Mouse (Mus musculus) neural tube, embryonic 13.5 days (tissue): ENCODE measurements at regions not wholly inside any gene's neighbourhood (a gene's known extent, or its start where the extent isn't known, plus 50 kb on each side); places are given as distances from the start of the nearest gene placed in this dataset.
A peak's percentile ranks its signal among the peaks of the same experiment; 100 is the strongest.

Experiments used
- ATAC-seq: fragments of 200-750 bp; cut with Nextera tagmentation; 2 replicates; pipeline ENCODE4 v1.8.0; 2017; ENCODE audit warnings: low read depth, mild to moderate bottlenecking, moderate TSS enrichment, moderate library complexity
- H3K27ac ChIP-seq: fragments of 300-500 bp; sonication (generic); replicated peaks from 2 replicates; pipeline ENCODE4 v1.5.1; 2015; ENCODE audit warnings: moderate library complexity, mild to moderate bottlenecking, inconsistent platforms
- H3K27me3 ChIP-seq: fragments of 300-500 bp; sonication (generic); 2 replicates; pipeline ENCODE4 v1.6.1; 2015; ENCODE audit warnings: mild to moderate bottlenecking, inconsistent platforms
- H3K36me3 ChIP-seq: fragments of 300-500 bp; sonication (generic); 2 replicates; pipeline ENCODE4 v1.6.1; 2015; ENCODE audit warnings: mild to moderate bottlenecking, inconsistent platforms
- H3K4me1 ChIP-seq: fragments of 300-500 bp; sonication (generic); replicated peaks from 2 replicates; pipeline ENCODE4 v1.6.1; 2015; ENCODE audit warnings: inconsistent platforms
- H3K4me2 ChIP-seq: fragments of 300-500 bp; sonication (generic); 2 replicates; pipeline ENCODE4 v1.6.1; 2015; ENCODE audit warnings: inconsistent platforms, mild to moderate bottlenecking, moderate library complexity
- H3K4me3 ChIP-seq: fragments of 300-500 bp; sonication (generic); 2 replicates; pipeline ENCODE4 v1.5.1; 2015; ENCODE audit warnings: mild to moderate bottlenecking, inconsistent platforms
- H3K9ac ChIP-seq: fragments of 300-500 bp; sonication (generic); 2 replicates; pipeline ENCODE4 v1.6.1; 2015; ENCODE audit warnings: moderate library complexity, mild to moderate bottlenecking, inconsistent platforms
- H3K9me3 ChIP-seq: fragments of 300-500 bp; sonication (generic); 2 replicates; pipeline ENCODE4 v1.6.1; 2016; ENCODE audit warnings: inconsistent platforms
- WGBS: fragments of 180-500 bp; shearing (Covaris S2); methylation state at CpG from one replicate; pipeline ENCODE4 v1.1.7; 2015; 5-methylcytosine and 5-hydroxymethylcytosine counted together

GRCm38 (mm10) chr15:5355332-5355731 lies 111.3 kb upstream of the Ptger4 start:
- Histone ChIP-seq H3K36me3 (no peaks in the 10 kb centered on the region), H3K4me3 (no peak overlapping the region), H3K9me3 (no peaks in the 10 kb centered on the region), H3K27ac (no peak overlapping the region), H3K4me1 (no peaks in the 10 kb centered on the region), H3K4me2 (no peak overlapping the region), H3K27me3 (no peaks in the 10 kb centered on the region), H3K9ac (no peak overlapping the region)
- 91% methylated on average over 6 of the region's 6 CpGs for WGBS
- no peak for ATAC-seq

- Histone ChIP-seq H3K27me3 (no peaks in the 10 kb centered on the region), H3K27ac (no peak overlapping the region), H3K4me2 (no peak overlapping the region), H3K36me3 (no peaks in the 10 kb centered on the region), H3K4me3 (no peak overlapping the region), H3K4me1 (no peaks in the 10 kb centered on the region), H3K9me3 (no peaks in the 10 kb centered on the region), H3K9ac (no peak overlapping the region)
- ATAC-seq, result no peak
- 73% methylated on average over 7 of the region's 7 CpGs for WGBS
These were observed 110.3 kb upstream of the Ptger4 start for GRCm38 (mm10) chr15:5354328-5354727.

- H3K27me3 ChIP-seq, result no peaks in the 10 kb centered on the region
- no peak overlapping the region for H3K4me2 ChIP-seq
- no peak overlapping the region for H3K27ac ChIP-seq
- ATAC-seq, result no peak
- H3K4me1 ChIP-seq, result no peaks in the 10 kb centered on the region
- H3K9me3 ChIP-seq, result no peaks in the 10 kb centered on the region
- no peak overlapping the region for H3K4me3 ChIP-seq
- H3K36me3 ChIP-seq, result no peaks in the 10 kb centered on the region
- 88% methylated on average over 4 of the region's 4 CpGs for WGBS
- no peak overlapping the region for H3K9ac ChIP-seq
These were observed 104.9 kb upstream of the Ptger4 start for GRCm38 (mm10) chr15:5348881-5349280.

- H3K36me3 ChIP-seq, result no peaks in the 10 kb centered on the region
- H3K27ac ChIP-seq, result no peak overlapping the region
- no peak overlapping the region for H3K9ac ChIP-seq
- ATAC-seq, result no peak
- H3K27me3 ChIP-seq, result no peaks in the 10 kb centered on the region
- H3K4me3 ChIP-seq, result no peak overlapping the region
- H3K4me1 ChIP-seq, result no peaks in the 10 kb centered on the region
- 89% methylated on average over 5 of the region's 5 CpGs for WGBS
- no peak overlapping the region for H3K4me2 ChIP-seq
- H3K9me3 ChIP-seq, result no peaks in the 10 kb centered on the region
These were observed 103.7 kb upstream of the Ptger4 start for GRCm38 (mm10) chr15:5347674-5348073.

DNA sequence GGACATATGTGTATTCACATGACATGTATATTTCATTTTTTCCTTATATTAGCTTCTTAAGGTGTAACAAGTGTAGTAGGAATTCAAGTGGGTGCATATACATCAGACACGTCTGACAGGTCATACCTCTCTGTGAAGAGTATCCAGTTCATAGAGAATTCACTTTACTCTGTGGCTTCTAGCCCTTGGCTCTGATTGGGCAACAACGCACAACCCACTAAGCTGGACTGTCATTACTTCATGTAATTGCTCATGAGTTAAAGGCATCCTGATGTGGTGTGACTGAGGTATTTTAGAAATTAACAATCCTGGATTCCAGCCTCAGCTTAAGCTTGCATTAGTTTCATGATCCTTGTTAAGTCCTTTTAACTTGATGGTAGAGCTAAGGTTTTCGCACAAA lies 103.0 kb upstream of the Ptger4 start:
- no peak for ATAC-seq
- Histone ChIP-seq H3K4me2 (no peak overlapping the region), H3K9me3 (no peaks in the 10 kb centered on the region), H3K4me3 (no peak overlapping the region), H3K9ac (no peak overlapping the region), H3K36me3 (no peaks in the 10 kb centered on the region), H3K27ac (no peak overlapping the region), H3K4me1 (no peaks in the 10 kb centered on the region), H3K27me3 (no peaks in the 10 kb centered on the region)
- WGBS, result 94% methylated on average over 3 of the region's 3 CpGs

- 90% methylated on average over 6 of the region's 6 CpGs for WGBS
- H3K36me3 ChIP-seq, result no peaks in the 10 kb centered on the region
- H3K27me3 ChIP-seq, result no peaks in the 10 kb centered on the region
- no peaks in the 10 kb centered on the region for H3K9me3 ChIP-seq
- H3K9ac ChIP-seq, result no peak overlapping the region
- no peak overlapping the region for H3K4me3 ChIP-seq
- no peak overlapping the region for H3K27ac ChIP-seq
- ATAC-seq, result no peak
- no peak overlapping the region for H3K4me2 ChIP-seq
- no peaks in the 10 kb centered on the region for H3K4me1 ChIP-seq
These were observed 99.8 kb upstream of the Ptger4 start for GRCm38 (mm10) chr15:5343794-5344193.

DNA sequence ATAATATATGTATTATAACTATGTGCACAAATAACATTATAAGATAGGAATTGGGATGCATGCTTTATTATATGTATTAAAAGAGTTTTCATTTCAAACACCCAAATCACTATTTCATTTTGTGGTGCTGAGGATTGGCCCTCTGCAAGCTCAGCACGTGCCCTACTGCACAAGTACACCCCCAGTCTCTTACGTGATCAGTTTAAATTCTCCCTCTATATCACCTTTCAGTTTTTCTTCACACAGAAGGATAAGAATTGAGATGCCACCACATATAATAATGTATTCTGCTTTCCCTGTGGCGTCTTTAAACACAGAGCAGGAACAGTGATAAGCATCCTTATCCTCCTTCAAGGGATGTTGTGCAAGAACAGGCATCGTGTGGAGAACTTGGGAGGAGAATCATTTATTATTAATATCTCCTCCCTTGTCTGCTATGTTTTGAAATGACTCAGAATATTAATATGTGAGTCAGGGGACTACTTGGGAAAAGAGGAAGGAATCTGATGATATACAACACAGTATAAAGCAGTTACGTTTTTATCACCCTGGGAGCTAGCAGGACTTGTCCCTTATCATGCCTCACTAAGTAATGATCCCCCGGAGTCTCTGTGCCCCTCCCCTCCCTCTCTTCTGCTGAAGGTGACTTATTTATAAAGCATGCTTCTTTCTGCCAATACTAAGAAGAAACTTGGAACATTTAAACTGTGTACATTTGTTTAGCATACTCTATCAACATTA lies 91.7 kb upstream of the Ptger4 start:
- WGBS, result 61% methylated on average over 6 of the region's 6 CpGs

DNA sequence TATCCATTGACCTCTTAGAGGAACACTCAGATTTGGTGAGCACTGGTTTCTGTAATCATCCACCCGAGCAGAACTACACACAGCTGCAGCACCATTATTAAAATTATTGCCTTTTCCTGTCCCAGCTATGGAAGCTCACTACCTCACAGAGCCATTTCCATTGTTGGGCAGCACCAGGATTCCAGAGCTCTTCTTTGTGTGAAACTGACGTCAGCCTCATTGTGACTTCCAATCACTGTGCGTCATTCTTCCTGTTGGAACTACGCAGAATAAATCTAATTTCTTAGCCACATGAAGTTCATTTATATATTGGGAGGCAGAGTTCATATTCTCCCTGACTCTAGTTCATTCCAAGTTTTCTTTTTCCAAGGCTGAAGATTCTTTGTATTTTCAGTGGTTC lies 83.0 kb upstream of the Ptger4 start:
- H3K4me2 ChIP-seq, result no peak overlapping the region
- ATAC-seq, result no peak
- no peak overlapping the region for H3K9ac ChIP-seq
- 73% methylated on average over 4 of the region's 4 CpGs for WGBS
- H3K9me3 ChIP-seq, result no peaks in the 10 kb centered on the region
- H3K4me1 ChIP-seq, result no peaks in the 10 kb centered on the region
- H3K27ac ChIP-seq, result no peak overlapping the region
- no peaks in the 10 kb centered on the region for H3K27me3 ChIP-seq
- no peaks in the 10 kb centered on the region for H3K36me3 ChIP-seq
- no peak overlapping the region for H3K4me3 ChIP-seq

More for the DNA sequence above, 91.7 kb upstream of the Ptger4 start:
- ATAC-seq, result peak; percentile 82
- no peak overlapping the region for H3K9ac ChIP-seq
- no peaks in the 10 kb centered on the region for H3K27me3 ChIP-seq
- no peaks in the 10 kb centered on the region for H3K4me1 ChIP-seq
- H3K36me3 ChIP-seq, result no peaks in the 10 kb centered on the region
- no peak overlapping the region for H3K27ac ChIP-seq
- no peak overlapping the region for H3K4me3 ChIP-seq
- H3K4me2 ChIP-seq, result no peak overlapping the region
- no peaks in the 10 kb centered on the region for H3K9me3 ChIP-seq

- no peak for ATAC-seq
- Histone ChIP-seq H3K4me2 (no peak overlapping the region), H3K27ac (no peak overlapping the region), H3K4me1 (no peaks in the 10 kb centered on the region), H3K4me3 (no peak overlapping the region), H3K9ac (no peak overlapping the region), H3K36me3 (no peaks in the 10 kb centered on the region), H3K27me3 (no peaks in the 10 kb centered on the region), H3K9me3 (no peaks in the 10 kb centered on the region)
These were observed 77.7 kb upstream of the Ptger4 start for GRCm38 (mm10) chr15:5321691-5322090.

DNA sequence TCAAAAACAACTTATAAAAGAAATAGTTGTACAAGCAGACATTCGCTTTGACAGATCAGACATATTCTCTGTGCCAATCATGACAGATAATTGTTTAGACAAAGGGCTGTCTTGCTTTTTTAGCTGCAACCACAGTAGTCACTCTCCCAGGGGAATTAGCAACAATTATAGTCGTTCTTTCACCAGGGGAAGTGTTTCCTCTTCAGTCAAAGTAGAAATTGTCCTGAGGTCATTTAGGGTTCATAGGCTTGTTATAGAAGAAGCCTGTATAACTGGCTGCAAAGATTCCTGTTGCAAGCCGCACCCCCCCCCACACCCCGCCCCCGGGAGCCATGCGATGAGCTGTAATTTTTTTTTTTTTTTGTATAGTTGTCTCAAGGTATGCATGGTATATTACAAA lies 68.2 kb upstream of the Ptger4 start:
- no peak for ATAC-seq
- Histone ChIP-seq H3K4me2 (no peak overlapping the region), H3K4me3 (no peak overlapping the region), H3K4me1 (no peaks in the 10 kb centered on the region), H3K9ac (no peak overlapping the region), H3K9me3 (no peaks in the 10 kb centered on the region), H3K36me3 (no peaks in the 10 kb centered on the region), H3K27me3 (no peaks in the 10 kb centered on the region), H3K27ac (no peak overlapping the region)
- WGBS, result 78% methylated on average over 6 of the region's 6 CpGs

DNA sequence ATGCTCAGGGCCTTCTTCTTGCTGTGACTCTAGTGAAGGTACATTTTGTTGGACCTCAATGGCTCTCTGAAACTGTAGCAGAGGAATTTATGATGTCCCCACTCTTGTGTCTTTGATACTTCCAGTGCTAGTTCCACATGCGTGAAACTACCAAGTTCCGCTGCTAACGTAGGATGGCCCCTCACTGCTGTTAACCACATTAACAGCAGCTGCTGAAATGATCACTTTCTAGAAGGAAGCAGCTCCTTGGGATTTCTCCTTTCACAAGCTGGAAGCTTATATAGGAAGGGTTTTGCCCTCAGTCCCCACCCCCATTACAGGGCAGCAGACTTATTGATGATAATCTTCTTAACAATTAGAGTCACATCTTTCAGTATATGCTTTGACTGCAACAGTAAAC lies 66.0 kb upstream of the Ptger4 start:
- no peak overlapping the region for H3K27ac ChIP-seq
- 89% methylated on average over 3 of the region's 3 CpGs for WGBS
- no peaks in the 10 kb centered on the region for H3K4me1 ChIP-seq

DNA sequence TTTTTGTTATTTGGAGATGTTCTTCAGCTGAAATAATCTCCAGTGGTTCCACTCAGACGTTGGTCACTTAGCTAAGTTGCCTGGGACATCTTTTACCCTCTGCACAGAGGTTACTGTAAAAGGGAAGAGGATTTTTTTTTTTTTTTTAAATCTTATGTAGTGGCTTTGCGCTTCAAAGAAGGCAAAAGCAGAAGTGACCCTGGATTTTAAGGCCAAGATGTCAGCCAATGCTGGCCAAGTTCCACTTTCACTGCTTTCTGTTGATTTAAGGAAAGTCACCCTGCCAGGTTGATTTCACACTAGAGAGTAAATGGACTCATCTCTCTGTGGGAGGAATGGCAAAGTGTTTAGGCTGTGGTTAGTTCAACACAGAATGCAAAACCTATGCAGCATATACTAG lies 58.4 kb upstream of the Ptger4 start:
- Histone ChIP-seq H3K4me3 (no peak overlapping the region), H3K27me3 (no peaks in the 10 kb centered on the region), H3K36me3 (no peaks in the 10 kb centered on the region), H3K9ac (no peak overlapping the region), H3K27ac (no peak overlapping the region), H3K9me3 (0 out of 2 replicates have a peak, but pooled peaks cover under 1% of the 10 kb centered on the region), H3K4me2 (no peak overlapping the region), H3K4me1 (no peaks in the 10 kb centered on the region)
- WGBS, result 75% methylated on average over 2 of the region's 2 CpGs
- no peak for ATAC-seq

More for the DNA sequence above, 66.0 kb upstream of the Ptger4 start:
- Histone ChIP-seq H3K4me2 (no peak overlapping the region), H3K9me3 (no peaks in the 10 kb centered on the region), H3K36me3 (no peaks in the 10 kb centered on the region), H3K9ac (no peak overlapping the region), H3K27me3 (no peaks in the 10 kb centered on the region), H3K4me3 (no peak overlapping the region)
- no peak for ATAC-seq

- Histone ChIP-seq H3K27ac (no peak overlapping the region), H3K4me3 (no peak overlapping the region), H3K36me3 (no peaks in the 10 kb centered on the region), H3K4me1 (no peaks in the 10 kb centered on the region), H3K27me3 (no peaks in the 10 kb centered on the region), H3K4me2 (no peak overlapping the region), H3K9me3 (0 out of 2 replicates have a peak, but pooled peaks cover 7% of the 10 kb centered on the region), H3K9ac (no peak overlapping the region)
- 52% methylated on average over 1 of the region's 1 CpGs for WGBS
- ATAC-seq, result no peak
These were observed 55.8 kb upstream of the Ptger4 start for GRCm38 (mm10) chr15:5299807-5300206.
